Mouse (Mus musculus) midbrain, embryonic 10.5 days (tissue): ENCODE data around the gene Tnip1. TPM values are rescaled to one million over a fixed set of nuclear protein-coding genes. Genes with fewer than 3 reads are reported as not detected.
A peak's percentile ranks its signal among the peaks of the same experiment; 100 is the strongest.

Source experiments
- DNase-seq: peaks from one replicate; pipeline ENCODE4 v3.0.0-alpha.2; 2017; ENCODE audit warnings: low spot score
- H3K27ac ChIP-seq: fragments of 300-500 bp; sonication (generic); replicated peaks from 2 replicates; pipeline ENCODE4 v1.5.1; 2016; ENCODE audit warnings: mild to moderate bottlenecking
- H3K27me3 ChIP-seq: fragments of 300-500 bp; sonication (generic); 2 replicates; pipeline ENCODE4 v1.6.1; 2016; ENCODE audit warnings: low read depth, mild to moderate bottlenecking; ENCODE audit not compliant: poor library complexity, severe bottlenecking
- H3K36me3 ChIP-seq: fragments of 300-500 bp; sonication (generic); 2 replicates; pipeline ENCODE4 v1.6.1; 2016; ENCODE audit warnings: mild to moderate bottlenecking, moderate library complexity
- H3K4me1 ChIP-seq: fragments of 300-500 bp; sonication (generic); 2 replicates; pipeline ENCODE4 v1.6.1; 2016
- H3K4me3 ChIP-seq: fragments of 300-500 bp; sonication (generic); 2 replicates; pipeline ENCODE4 v1.5.1; 2016; ENCODE audit warnings: mild to moderate bottlenecking, moderate library complexity
- H3K9me3 ChIP-seq: fragments of 300-500 bp; sonication (generic); replicated peaks from 2 replicates; pipeline ENCODE4 v1.6.1; 2016; ENCODE audit warnings: mild to moderate bottlenecking
- WGBS: fragments of 180-500 bp; shearing (Covaris S2); methylation state at CpG from one replicate; pipeline ENCODE4 v1.1.7; 2016; 5-methylcytosine and 5-hydroxymethylcytosine counted together
- polyA plus RNA-seq: library from polyadenylated mRNA; unstranded; fragments of >200 nt; fragmentation: Nextera tagmentation; extraction: Ambion mirVana; gene quantifications from 2 replicates; pipeline ENCODE4 v1.2.1, GENCODE M21; 2016

Gene Tnip1
- polyA plus RNA-seq, 1 experiment from 2014 or later, result 9.5 TPM

GRCm38 (mm10) chr11:54876031-54876430, 86.7 kb downstream of the Tnip1 start:
- no peak for DNase-seq
- 81% methylated on average over 5 of the region's 5 CpGs for WGBS
- H3K4me1 ChIP-seq, result peaks cover 4% of the 10 kb centered on the region
- H3K4me3 ChIP-seq, result no peak overlapping the region
- no peaks in the 10 kb centered on the region for H3K9me3 ChIP-seq
- peaks cover 42% of the 10 kb centered on the region for H3K36me3 ChIP-seq
- H3K27me3 ChIP-seq, result no peaks in the 10 kb centered on the region
- no peak overlapping the region for H3K27ac ChIP-seq

GRCm38 (mm10) chr11:54871831-54872537, 90.7 kb downstream of the Tnip1 start:
- DNase-seq, result no peak
- Histone ChIP-seq H3K4me3 (no peak overlapping the region), H3K9me3 (no peaks in the 10 kb centered on the region), H3K27me3 (no peaks in the 10 kb centered on the region), H3K4me1 (peaks cover 23% of the 10 kb centered on the region), H3K27ac (no peak overlapping the region), H3K36me3 (peaks cover 73% of the 10 kb centered on the region)
- 86% methylated on average over 7 of the region's 7 CpGs for WGBS

GRCm38 (mm10) chr11:54869318-54869717, 93.4 kb downstream of the Tnip1 start:
- DNase-seq, result no peak
- no peak overlapping the region for H3K4me3 ChIP-seq
- peaks cover 64% of the 10 kb centered on the region for H3K36me3 ChIP-seq
- WGBS, result 94% methylated on average over 3 of the region's 3 CpGs
- no peak overlapping the region for H3K27ac ChIP-seq
- H3K4me1 ChIP-seq, result peaks cover 35% of the 10 kb centered on the region
- H3K9me3 ChIP-seq, result no peaks in the 10 kb centered on the region
- no peaks in the 10 kb centered on the region for H3K27me3 ChIP-seq

- Histone ChIP-seq H3K36me3 (peaks cover 56% of the 10 kb centered on the region), H3K4me3 (peak overlapping the region; percentile 96)
- WGBS, result 86% methylated on average over 2 of the region's 2 CpGs
Measured at GRCm38 (mm10) chr11:54868445-54868844, 94.3 kb downstream of the Tnip1 start.

GRCm38 (mm10) chr11:54867903-54868434, 94.7 kb downstream of the Tnip1 start:
- Histone ChIP-seq H3K4me3 (peak overlapping the region; percentile 96), H3K4me1 (peaks cover 35% of the 10 kb centered on the region), H3K36me3 (peaks cover 51% of the 10 kb centered on the region), H3K9me3 (no peaks in the 10 kb centered on the region), H3K27me3 (no peaks in the 10 kb centered on the region), H3K27ac (0 out of 2 replicates have a peak overlapping the region, but pooled peaks have one; percentile 99)
- no peak for DNase-seq
- WGBS, result 91% methylated on average over 3 of the region's 3 CpGs

More at GRCm38 (mm10) chr11:54868445-54868844, 94.3 kb downstream of the Tnip1 start:
- DNase-seq, result no peak
- no peak overlapping the region for H3K27ac ChIP-seq
- no peaks in the 10 kb centered on the region for H3K27me3 ChIP-seq
- peaks cover 35% of the 10 kb centered on the region for H3K4me1 ChIP-seq
- no peaks in the 10 kb centered on the region for H3K9me3 ChIP-seq

- Histone ChIP-seq H3K4me3 (peak overlapping the region; percentile 96), H3K9me3 (no peaks in the 10 kb centered on the region), H3K27ac (peak overlapping the region; percentile 99), H3K27me3 (no peaks in the 10 kb centered on the region), H3K4me1 (peaks cover 35% of the 10 kb centered on the region), H3K36me3 (peaks cover 41% of the 10 kb centered on the region)
- no peak for DNase-seq
- 8% methylated on average over 5 of the region's 5 CpGs for WGBS
Measured at GRCm38 (mm10) chr11:54867049-54867385, 95.7 kb downstream of the Tnip1 start.

- under 1% methylated on average over 103 of the region's 107 CpGs for WGBS
- Histone ChIP-seq H3K4me3 (peak within 1 kb of the TSS; percentile 96), H3K36me3 (peaks cover 35% of the 10 kb centered on the region), H3K27me3 (no peaks in the 10 kb centered on the region), H3K4me1 (peaks cover 37% of the 10 kb centered on the region), H3K27ac (peak within 1 kb of the TSS; percentile 99), H3K9me3 (no peaks in the 10 kb centered on the region)
- DNase-seq, result peak; percentile 92
Measured at GRCm38 (mm10) chr11:54866119-54867048, 96.3 kb downstream of the Tnip1 start, which contains the start of gene Hint1. Gene Hint1, plus strand, starts transcription at chr11:54866383.

GRCm38 (mm10) chr11:54865330-54866085, 97.2 kb downstream of the Tnip1 start:
- Histone ChIP-seq H3K4me1 (peaks cover 43% of the 10 kb centered on the region), H3K36me3 (peaks cover 26% of the 10 kb centered on the region), H3K27ac (peak overlapping the region; percentile 99), H3K9me3 (no peaks in the 10 kb centered on the region), H3K4me3 (peak overlapping the region; percentile 96), H3K27me3 (no peaks in the 10 kb centered on the region)
- DNase-seq, result no peak
- WGBS, result 79% methylated on average over 6 of the region's 6 CpGs

- WGBS, result 50% methylated on average over 10 of the region's 10 CpGs
- peaks cover 41% of the 10 kb centered on the region for H3K4me1 ChIP-seq
Measured at GRCm38 (mm10) chr11:54862621-54863520, 99.8 kb downstream of the Tnip1 start.

GRCm38 (mm10) chr11:54861471-54862420, 101.0 kb downstream of the Tnip1 start:
- H3K4me1 ChIP-seq, result peaks cover 33% of the 10 kb centered on the region
- DNase-seq, result no peak
- peak overlapping the region; percentile 94 for H3K27ac ChIP-seq
- no peaks in the 10 kb centered on the region for H3K9me3 ChIP-seq
- H3K36me3 ChIP-seq, result no peaks in the 10 kb centered on the region
- H3K4me3 ChIP-seq, result peak overlapping the region; percentile 79; the same call in 1 of the 2 replicates
- whole genome bisulfite sequencing, result 93% methylated on average over 5 of the region's 5 CpGs
- no peaks in the 10 kb centered on the region for H3K27me3 ChIP-seq

More at GRCm38 (mm10) chr11:54862621-54863520, 99.8 kb downstream of the Tnip1 start:
- no peak overlapping the region; the same call in 1 of the 2 replicates for H3K27ac ChIP-seq
- H3K27me3 ChIP-seq, result no peaks in the 10 kb centered on the region
- DNase-seq, result peak; percentile 54
- H3K9me3 ChIP-seq, result no peaks in the 10 kb centered on the region
- H3K4me3 ChIP-seq, result no peak overlapping the region
- peaks cover 1% of the 10 kb centered on the region; the same call in 1 of the 2 replicates for H3K36me3 ChIP-seq
